Mouse (Mus musculus): Measurements from ENCODE around the gene H6pd.

The H6pd gene

GRCm38 (mm10) chr4:149998786-149999509, 9.9 kb downstream of the H6pd start:
- peak in 1 of 2 experiments; percentile 31 for DNase-seq

- DNase-seq, result peak in 1 of 2 experiments; percentile 12
These were observed 10.8 kb downstream of the H6pd start for GRCm38 (mm10) chr4:149997999-149998398.

- DNase-seq, result peak; percentile 34 to 56
These were observed 12.4 kb downstream of the H6pd start for GRCm38 (mm10) chr4:149996440-149996839.

GRCm38 (mm10) chr4:149995911-149996310, 12.9 kb downstream of the H6pd start:
- DNase-seq, result no peak

DNA sequence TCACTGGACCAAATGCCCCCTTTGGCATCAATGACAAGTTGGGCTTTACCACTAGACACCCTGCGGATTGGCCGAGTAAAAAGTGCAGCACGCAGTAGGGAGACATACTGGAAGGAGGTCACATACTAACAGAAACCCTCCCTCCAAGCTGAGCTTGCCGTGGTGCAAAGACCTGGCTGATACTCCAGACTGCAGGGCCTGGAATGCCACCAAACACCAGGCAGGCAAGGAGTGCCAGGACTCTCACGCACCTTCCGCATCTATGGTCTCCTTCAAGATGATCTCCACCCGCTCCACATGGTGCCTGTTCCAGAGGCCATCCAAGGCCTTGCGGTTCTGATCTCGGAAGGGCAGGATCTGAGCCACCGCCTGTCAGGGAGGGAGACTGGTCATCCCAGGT, 14.6 kb downstream of the H6pd start:
- no peak for DNase-seq

DNA sequence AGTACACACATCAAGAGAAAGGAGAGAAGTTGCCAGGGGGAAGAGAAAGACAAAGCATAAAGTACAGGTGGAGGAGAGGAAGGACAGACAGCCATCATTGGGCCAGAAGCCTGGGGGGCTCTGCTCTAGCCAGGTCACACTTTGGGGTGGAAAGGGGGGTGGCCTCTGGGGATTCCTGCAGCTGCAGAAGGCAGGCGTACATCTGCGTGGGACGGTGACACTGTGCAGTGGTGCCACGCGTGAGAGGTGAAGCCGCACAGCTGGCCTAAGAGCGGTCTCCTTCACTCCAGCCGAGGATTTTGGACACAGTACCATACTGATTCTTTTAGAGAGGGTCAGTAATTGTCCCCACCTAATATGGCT, 16.2 kb downstream of the H6pd start:
- DNase-seq, result no peak

DNA sequence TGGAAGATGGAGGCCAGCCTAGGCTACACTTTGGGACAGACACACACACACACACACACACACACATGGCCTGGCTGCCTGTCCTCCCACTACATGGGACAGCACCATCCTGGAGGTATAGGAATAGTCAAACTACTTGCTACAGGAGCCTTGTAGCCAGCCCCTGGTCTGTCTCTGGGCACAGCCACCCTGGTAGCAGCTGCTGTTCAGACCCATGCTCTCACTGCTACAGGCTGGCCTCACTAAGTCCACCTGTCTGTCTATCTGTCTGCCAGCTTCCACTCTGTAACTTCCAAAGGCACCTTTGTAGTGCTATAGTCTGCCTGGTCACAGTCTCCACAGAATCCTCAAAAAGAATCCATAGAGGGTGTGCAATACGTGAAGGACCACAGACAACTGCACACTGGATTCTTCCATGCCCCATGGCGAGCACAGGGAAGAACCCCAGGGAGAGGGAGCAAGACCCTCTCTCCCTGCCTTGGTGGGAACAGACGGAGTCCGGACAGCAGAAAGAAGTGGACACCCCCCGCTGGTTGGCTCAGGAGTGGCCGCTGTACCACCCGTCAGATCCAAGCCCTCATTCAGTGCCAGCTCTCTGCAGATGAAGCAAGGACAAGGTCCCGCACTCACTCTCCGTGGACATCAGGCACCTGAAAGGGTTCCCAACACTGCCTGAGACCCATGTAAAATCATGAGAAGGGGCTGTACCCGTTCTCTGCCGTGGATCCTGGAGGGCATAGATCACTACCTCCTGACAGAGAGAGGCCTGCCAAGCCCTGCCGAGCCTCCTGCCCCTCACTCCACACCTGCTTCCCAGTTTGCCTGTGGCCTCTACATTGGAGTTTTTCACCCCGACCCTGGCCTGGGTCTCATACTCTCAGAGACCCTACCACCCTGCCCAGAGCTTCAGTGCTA, 16.8 kb downstream of the H6pd start:
- no peak for DNase-seq

DNA sequence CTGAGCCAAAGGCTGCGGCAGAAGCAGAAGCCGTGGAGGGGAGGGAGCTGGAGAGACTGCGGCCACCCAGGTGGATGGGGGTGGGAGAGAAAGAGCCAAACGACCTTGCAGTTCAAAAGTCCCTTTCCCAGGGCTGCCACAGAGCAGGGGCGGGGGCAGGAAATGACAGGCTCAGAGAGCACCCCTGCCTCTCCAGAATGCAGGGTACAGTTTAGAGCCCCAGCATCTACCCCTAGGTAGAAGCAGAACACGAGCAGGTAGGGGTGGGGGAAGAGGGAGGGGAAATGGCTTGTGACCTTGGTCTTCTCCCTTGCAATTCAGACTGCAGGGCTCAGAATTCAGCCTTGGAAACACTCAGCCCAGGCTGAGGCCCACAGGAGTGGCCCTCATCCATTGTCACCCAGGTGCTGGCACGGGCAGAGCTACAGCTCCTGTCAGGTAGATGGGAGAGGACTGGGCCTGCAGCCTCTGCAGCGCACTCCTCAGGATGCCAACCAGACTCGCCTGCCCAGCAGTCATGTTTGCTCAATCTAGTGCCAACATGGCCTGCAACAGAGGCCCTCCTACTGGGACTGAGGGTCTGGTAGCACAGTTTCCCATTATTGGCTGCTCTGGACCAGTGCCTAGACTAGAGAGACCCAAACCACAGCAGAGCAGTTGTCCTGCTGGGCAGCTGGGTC, 17.7 kb downstream of the H6pd start:
- no peak for DNase-seq

DNA sequence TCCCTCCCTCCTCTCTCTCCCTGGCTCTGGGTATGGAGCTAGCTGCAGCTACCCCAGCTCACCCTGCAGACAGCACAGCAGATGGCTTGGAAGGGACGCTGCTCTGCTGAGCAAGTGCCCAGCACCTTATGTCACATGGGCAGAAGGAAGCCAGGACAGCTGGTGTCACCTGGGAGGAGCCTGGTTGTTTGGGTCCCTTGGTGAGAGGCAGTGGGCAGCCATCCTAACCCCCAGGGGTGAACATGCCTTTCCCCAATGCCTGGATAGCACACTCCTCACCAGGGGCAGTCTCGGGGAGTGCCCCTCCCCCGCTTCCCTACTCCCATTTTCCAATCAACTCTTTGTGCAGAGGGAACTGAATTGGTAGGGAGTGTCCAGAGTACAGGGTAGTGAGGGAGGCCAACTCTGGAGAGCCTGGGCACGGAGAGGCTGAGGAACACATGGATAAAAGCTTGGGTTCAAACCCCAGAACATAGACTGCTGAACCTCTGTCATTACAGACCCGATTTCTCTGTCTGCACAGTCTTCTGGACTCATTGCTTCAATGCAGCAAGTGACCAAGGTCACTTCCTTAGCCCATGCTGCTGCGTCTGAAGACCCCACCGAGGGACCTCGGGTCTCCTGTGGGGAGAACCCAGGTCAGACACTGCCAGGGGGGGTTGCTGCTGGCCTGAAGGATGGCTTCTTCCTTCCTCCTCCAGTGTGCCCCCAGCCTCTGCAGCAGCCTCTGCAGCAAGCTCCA, 18.4 kb downstream of the H6pd start:
- peak in 1 of 2 experiments; percentile 38 for DNase-seq

- peak; percentile 91 to 94 for DNase-seq
These were observed 19.8 kb downstream of the H6pd start for GRCm38 (mm10) chr4:149988931-149989556.

DNA sequence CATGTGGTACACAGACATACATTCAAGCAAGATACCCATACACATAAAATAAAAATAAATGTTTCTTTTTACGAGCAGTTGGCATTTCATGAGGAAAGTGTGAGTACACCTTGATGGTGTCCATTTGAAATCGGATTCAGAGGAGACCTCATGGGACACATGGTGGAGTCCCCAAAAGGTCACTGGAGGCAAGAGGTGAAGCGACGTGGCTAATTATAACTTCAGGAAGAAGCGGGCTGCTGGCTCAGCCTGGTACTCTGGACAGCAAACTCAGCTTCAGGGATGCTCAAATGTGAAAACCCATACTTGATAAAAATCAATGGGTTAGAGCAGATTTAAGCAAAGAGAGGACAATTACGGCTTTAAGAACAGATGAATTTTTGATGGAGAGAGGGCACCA, 20.5 kb downstream of the H6pd start:
- DNase-seq, result no peak

- DNase-seq, result no peak
These were observed 22.0 kb downstream of the H6pd start for GRCm38 (mm10) chr4:149986671-149987417.

- no peak for DNase-seq
These were observed 24.7 kb downstream of the H6pd start for GRCm38 (mm10) chr4:149983921-149984645.

DNA sequence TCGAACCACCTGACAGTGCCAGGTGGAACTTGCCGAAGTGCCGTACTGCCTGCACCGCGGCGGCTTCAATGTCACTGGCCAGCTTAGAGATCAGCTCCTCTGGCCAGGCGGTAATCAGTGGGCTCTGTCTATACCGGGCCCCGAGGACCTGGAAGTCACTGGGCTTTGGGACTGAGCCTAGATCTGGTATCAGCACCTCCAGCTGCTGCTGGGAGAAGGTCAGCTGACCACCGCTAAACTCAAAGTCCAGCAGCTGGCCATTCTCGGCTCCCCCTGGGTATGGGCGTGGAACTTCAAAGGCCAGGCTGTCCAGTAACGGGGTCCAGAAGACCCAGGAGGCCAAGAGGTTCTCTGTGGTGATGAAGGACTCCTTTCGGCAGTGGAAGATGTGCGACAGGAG, 26.7 kb downstream of the H6pd start:
- no peak for DNase-seq

DNA sequence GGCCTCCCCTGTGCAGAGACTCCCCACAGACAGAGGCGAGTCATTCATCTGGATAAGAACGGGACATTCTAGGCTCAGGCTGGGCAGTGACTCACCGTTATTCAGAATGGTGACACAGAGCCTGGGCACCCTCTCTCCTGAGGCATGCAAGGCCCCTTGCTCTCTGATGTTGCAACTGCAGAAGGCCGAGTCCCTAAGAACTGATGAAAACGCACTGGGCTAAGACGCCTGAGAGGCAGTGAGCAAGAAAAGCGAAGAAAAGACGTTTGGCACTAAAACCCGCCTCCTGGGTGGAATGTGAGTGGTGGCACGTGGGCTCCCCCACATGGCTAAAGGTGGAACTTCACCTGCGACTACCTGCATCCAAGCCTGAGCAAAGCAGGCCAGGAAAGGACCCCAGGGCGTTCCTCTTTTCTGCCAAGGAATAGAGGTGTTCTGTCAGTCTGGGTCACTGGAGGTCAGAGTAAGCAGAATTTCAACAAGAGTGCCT, 29.0 kb downstream of the H6pd start:
- DNase-seq, result peak; percentile 76 to 79

DNA sequence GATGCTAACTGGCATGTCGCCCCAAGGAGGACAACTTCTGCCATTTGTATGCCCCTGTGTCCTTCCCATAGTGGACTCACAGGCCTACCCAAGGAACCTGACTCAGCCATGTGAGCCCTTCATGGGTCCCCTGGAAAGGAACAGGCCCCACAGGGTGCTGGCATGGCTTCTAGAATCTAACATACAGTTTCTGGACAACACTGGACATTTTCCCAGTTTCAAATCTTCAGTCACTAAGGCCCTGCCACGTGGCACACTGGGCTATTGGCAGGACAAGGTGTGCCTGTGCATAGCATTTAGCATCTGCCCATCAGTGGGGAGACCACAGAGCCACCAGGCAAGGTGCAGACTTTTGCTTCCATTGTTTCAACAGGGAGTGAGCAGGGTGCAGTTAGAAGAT, 30.0 kb downstream of the H6pd start:
- DNase-seq, result no peak

DNA sequence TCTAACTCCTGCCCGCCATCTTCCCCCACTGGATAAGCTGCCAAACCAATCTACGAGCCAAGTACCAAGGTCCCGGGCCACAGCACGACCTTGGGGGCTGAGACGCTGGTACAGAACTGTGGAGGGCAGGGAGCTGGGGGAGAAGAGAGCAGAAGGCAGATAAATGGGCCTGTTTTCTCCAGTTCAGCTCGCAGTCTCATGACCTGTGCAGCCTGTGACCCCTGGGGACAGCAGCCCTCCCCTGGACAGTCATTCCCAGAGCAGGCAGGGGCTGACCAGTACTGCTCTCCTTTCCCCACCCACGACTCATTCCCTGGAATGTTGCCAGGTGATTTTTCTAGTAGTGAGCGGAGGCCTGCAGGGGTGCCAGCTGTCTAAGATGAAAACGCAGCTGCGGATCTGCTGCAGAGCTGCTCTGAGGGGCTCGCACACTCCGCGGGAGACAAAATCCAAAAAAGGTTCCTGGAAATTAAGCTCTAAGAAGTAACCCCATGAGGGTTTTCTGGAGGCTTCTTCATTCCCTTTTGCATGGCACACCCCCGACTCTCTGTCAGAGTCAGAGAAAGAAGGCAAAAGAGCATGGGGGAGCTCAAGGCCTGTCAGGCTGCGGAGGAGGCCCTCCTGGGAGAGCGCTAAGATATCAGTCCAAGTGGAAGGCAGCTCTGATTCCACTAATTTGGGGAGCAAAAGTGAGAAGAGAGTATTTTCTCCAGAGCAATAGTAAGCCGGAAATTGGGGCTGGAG, 30.9 kb downstream of the H6pd start:
- no peak for DNase-seq

DNA sequence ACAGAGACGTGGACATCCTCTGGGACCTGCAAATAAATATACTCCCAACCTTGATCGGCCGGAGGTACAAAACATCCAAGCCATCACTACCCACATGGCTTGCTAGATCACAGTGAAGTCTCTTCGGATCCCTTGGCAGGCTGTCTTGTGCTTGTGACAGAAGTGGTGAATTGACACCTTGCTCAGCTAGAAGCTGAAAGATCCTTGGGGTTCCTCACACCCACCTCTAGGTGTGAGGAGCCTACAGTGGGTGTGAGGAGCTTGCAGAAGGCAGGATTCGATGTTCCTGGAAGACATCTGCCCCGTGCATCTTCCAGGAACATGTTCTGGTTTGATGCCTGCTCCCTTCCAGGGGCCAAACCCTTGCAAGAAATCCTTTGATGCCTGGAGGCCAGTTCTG, 31.6 kb downstream of the H6pd start:
- no peak for DNase-seq

DNA sequence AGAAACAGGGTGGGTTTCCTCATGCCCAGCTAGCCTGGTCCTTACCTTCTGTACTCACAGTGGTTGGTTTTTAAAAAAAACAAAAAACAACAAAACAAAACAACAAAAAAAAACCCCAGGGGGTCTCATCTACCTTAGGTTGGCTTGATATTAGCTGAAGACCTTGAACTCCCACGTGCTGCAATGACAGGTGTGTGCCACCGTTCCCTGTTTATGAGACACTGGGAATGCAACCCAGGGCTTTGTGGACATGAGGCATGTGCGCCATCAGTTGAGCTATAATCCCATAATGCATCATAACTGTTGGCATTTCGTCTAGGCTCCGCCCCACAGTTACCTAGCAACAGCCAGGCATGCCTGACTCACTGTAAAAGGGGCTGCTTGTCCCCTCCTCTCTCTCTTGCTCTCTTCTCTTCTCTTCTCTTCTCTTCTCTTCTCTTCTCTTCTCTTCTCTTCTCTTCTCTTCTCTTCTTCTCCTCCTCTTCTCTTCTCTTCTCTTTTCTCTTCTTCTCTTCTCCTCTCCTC, 33.0 kb downstream of the H6pd start:
- no peak for DNase-seq

DNA sequence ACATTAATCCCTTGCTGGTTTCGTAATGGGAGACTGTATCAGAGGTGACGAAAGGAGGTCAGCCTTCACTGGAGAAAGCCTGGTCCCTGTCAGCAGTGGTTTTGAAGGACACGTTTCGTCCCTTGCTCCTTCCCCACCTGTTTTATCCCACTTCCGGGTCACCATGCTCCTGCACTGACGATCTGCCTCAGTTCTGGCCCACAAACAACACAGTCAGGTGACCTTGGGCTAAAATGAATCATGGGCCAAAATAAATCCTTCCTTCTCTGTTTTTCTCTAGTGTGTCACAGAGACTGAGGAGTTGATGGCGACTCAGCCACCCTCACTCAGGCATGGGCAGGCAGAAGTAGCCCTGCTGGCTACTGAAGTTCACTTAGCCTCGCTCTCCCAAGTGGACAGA, 33.5 kb downstream of the H6pd start:
- DNase-seq, result no peak
